Mouse (Mus musculus) kidney, embryonic 14.5 days (tissue): Measurements from ENCODE around the gene Agpat3. TPM values are rescaled to one million over a fixed set of nuclear protein-coding genes. Genes with fewer than 3 reads are reported as not detected.
A peak's percentile ranks its signal among the peaks of the same experiment; 100 is the strongest.

Experiments
- ATAC-seq: fragments of 200-750 bp; cut with Nextera tagmentation; 2 replicates; pipeline ENCODE4 v1.8.0; 2017; ENCODE audit warnings: moderate number of reproducible peaks, mild to moderate bottlenecking, moderate TSS enrichment, moderate library complexity; ENCODE audit not compliant: low FRiP score, low TSS enrichment
- H3K27ac ChIP-seq: fragments of 300-500 bp; sonication (generic); 2 replicates; pipeline ENCODE4 v1.5.1; 2014; ENCODE audit warnings: low read depth, mild to moderate bottlenecking, low read length, moderate library complexity, mixed read lengths
- H3K27me3 ChIP-seq: fragments of 300-500 bp; sonication (generic); 2 replicates; pipeline ENCODE4 v1.6.1; 2014; ENCODE audit warnings: mild to moderate bottlenecking, low read length; ENCODE audit not compliant: control insufficient read depth, insufficient read depth
- H3K36me3 ChIP-seq: fragments of 300-500 bp; sonication (generic); 2 replicates; pipeline ENCODE4 v1.6.1; 2014; ENCODE audit warnings: low read length, mixed read lengths; ENCODE audit not compliant: control insufficient read depth, insufficient read depth
- H3K4me1 ChIP-seq: fragments of 300-500 bp; sonication (generic); 2 replicates; pipeline ENCODE4 v1.6.1; 2014; ENCODE audit warnings: low read length, mixed read lengths; ENCODE audit not compliant: control insufficient read depth, insufficient read depth
- H3K4me2 ChIP-seq: fragments of 300-500 bp; sonication (generic); replicated peaks from 2 replicates; pipeline ENCODE4 v1.6.1; 2014; ENCODE audit warnings: low read depth, mild to moderate bottlenecking, low read length
- H3K4me3 ChIP-seq: fragments of 300-500 bp; sonication (generic); 2 replicates; pipeline ENCODE4 v1.5.1; 2014; ENCODE audit warnings: mild to moderate bottlenecking, low read length
- H3K9ac ChIP-seq: fragments of 300-500 bp; sonication (generic); 2 replicates; pipeline ENCODE4 v1.6.1; 2014; ENCODE audit warnings: low read depth, mild to moderate bottlenecking, low read length, moderate library complexity
- H3K9me3 ChIP-seq: fragments of 300-500 bp; sonication (generic); 2 replicates; pipeline ENCODE4 v1.6.1; 2016; ENCODE audit warnings: low read length; ENCODE audit not compliant: control insufficient read depth
- WGBS: fragments of 180-500 bp; shearing (Covaris S2); extraction: QIAGEN DNeasy Blood & Tissue Kit; methylation state at CpG from one replicate; pipeline ENCODE4 v1.1.7; 2014; 5-methylcytosine and 5-hydroxymethylcytosine counted together
- polyA plus RNA-seq: library from polyadenylated mRNA; unstranded; fragments of >200 nt; fragmentation: Nextera tagmentation; extraction: Ambion mirVana; gene quantifications from 2 replicates; pipeline ENCODE4 v1.2.1, GENCODE M21; 2014

Agpat3 gene
- polyA plus RNA-seq, 1 experiment from 2014 or later, result 84.7 TPM

GRCm38 (mm10) chr10:78255646-78256059 lies 96.6 kb downstream of the Agpat3 start:
- H3K27me3 ChIP-seq, result no peaks in the 10 kb centered on the region
- H3K4me2 ChIP-seq, result no peak overlapping the region
- no peak for ATAC-seq
- H3K27ac ChIP-seq, result no peak overlapping the region
- H3K4me1 ChIP-seq, result peaks cover 8% of the 10 kb centered on the region; the same call in 1 of the 2 replicates
- H3K9me3 ChIP-seq, result no peaks in the 10 kb centered on the region
- H3K4me3 ChIP-seq, result no peak overlapping the region
- WGBS, result 77% methylated on average over 4 of the region's 4 CpGs
- no peak overlapping the region for H3K9ac ChIP-seq
- H3K36me3 ChIP-seq, result no peaks in the 10 kb centered on the region

- H3K4me1 ChIP-seq, result peaks cover 12% of the 10 kb centered on the region; the same call in 1 of the 2 replicates
- no peak overlapping the region for H3K4me2 ChIP-seq
- no peaks in the 10 kb centered on the region for H3K27me3 ChIP-seq
- 84% methylated on average over 3 of the region's 3 CpGs for WGBS
- no peaks in the 10 kb centered on the region for H3K9me3 ChIP-seq
- no peaks in the 10 kb centered on the region for H3K36me3 ChIP-seq
- no peak overlapping the region for H3K9ac ChIP-seq
- ATAC-seq, result no peak
- H3K27ac ChIP-seq, result no peak overlapping the region
- no peak overlapping the region for H3K4me3 ChIP-seq
These were observed 105.1 kb downstream of the Agpat3 start for GRCm38 (mm10) chr10:78247206-78247605.

GRCm38 (mm10) chr10:78246725-78247124 lies 105.6 kb downstream of the Agpat3 start:
- H3K36me3 ChIP-seq, result no peaks in the 10 kb centered on the region
- no peak overlapping the region for H3K9ac ChIP-seq
- 84% methylated on average over 4 of the region's 4 CpGs for WGBS
- H3K27ac ChIP-seq, result no peak overlapping the region
- no peaks in the 10 kb centered on the region for H3K27me3 ChIP-seq
- no peak for ATAC-seq
- H3K4me2 ChIP-seq, result no peak overlapping the region
- peaks cover 12% of the 10 kb centered on the region; the same call in 1 of the 2 replicates for H3K4me1 ChIP-seq
- no peak overlapping the region for H3K4me3 ChIP-seq
- no peaks in the 10 kb centered on the region for H3K9me3 ChIP-seq

- no peaks in the 10 kb centered on the region for H3K27me3 ChIP-seq
- H3K9me3 ChIP-seq, result no peaks in the 10 kb centered on the region
- no peak overlapping the region for H3K27ac ChIP-seq
- no peaks in the 10 kb centered on the region for H3K36me3 ChIP-seq
- WGBS, result 16% methylated on average over 7 of the region's 7 CpGs
- H3K4me3 ChIP-seq, result peak overlapping the region; percentile 92
- peak overlapping the region; percentile 90; the same call in 1 of the 2 replicates for H3K9ac ChIP-seq
- H3K4me1 ChIP-seq, result peaks cover 12% of the 10 kb centered on the region; the same call in 1 of the 2 replicates
- no peak for ATAC-seq
- H3K4me2 ChIP-seq, result peak overlapping the region; percentile 96
These were observed 107.1 kb downstream of the Agpat3 start for GRCm38 (mm10) chr10:78245225-78245547.

- ATAC-seq, result peak; percentile 94
- Histone ChIP-seq H3K4me3 (peak within 1 kb of the TSS; percentile 92), H3K9me3 (no peaks in the 10 kb centered on the region), H3K4me2 (peak within 1 kb of the TSS; percentile 96), H3K27me3 (no peaks in the 10 kb centered on the region), H3K36me3 (no peaks in the 10 kb centered on the region), H3K4me1 (peaks cover 12% of the 10 kb centered on the region; the same call in 1 of the 2 replicates), H3K9ac (peak within 1 kb of the TSS; percentile 90), H3K27ac (no peak within 1 kb of the TSS)
- WGBS, result under 1% methylated on average over 61 of the region's 74 CpGs
These were observed 107.7 kb downstream of the Agpat3 start, which contains the start of gene Trappc10 for GRCm38 (mm10) chr10:78244438-78245224. Gene Trappc10 (minus strand): TSS chr10:78244641.

- ATAC-seq, result peak; percentile 72
- peak overlapping the region; percentile 92 for H3K4me3 ChIP-seq
- peak overlapping the region; percentile 96 for H3K4me2 ChIP-seq
- peak overlapping the region; percentile 90 for H3K9ac ChIP-seq
- no peaks in the 10 kb centered on the region for H3K9me3 ChIP-seq
- no peaks in the 10 kb centered on the region for H3K27me3 ChIP-seq
- 1% methylated on average over 24 of the region's 33 CpGs for WGBS
- H3K27ac ChIP-seq, result no peak overlapping the region
- peaks cover 12% of the 10 kb centered on the region; the same call in 1 of the 2 replicates for H3K4me1 ChIP-seq
- no peaks in the 10 kb centered on the region for H3K36me3 ChIP-seq
These were observed 108.2 kb downstream of the Agpat3 start for GRCm38 (mm10) chr10:78244058-78244437.

GRCm38 (mm10) chr10:78238926-78239325 lies 113.4 kb downstream of the Agpat3 start:
- WGBS, result 81% methylated on average over 6 of the region's 6 CpGs
- H3K27me3 ChIP-seq, result no peaks in the 10 kb centered on the region
- H3K4me3 ChIP-seq, result no peak overlapping the region
- peaks cover 12% of the 10 kb centered on the region; the same call in 1 of the 2 replicates for H3K4me1 ChIP-seq
- H3K4me2 ChIP-seq, result no peak overlapping the region
- no peak overlapping the region for H3K9ac ChIP-seq
- H3K9me3 ChIP-seq, result no peaks in the 10 kb centered on the region
- H3K36me3 ChIP-seq, result no peaks in the 10 kb centered on the region
- no peak for ATAC-seq
- no peak overlapping the region for H3K27ac ChIP-seq

- Histone ChIP-seq H3K4me1 (0 out of 2 replicates have a peak, but pooled peaks cover 6% of the 10 kb centered on the region), H3K27me3 (no peaks in the 10 kb centered on the region), H3K36me3 (no peaks in the 10 kb centered on the region), H3K4me3 (no peak overlapping the region), H3K4me2 (no peak overlapping the region), H3K27ac (no peak overlapping the region), H3K9me3 (no peaks in the 10 kb centered on the region), H3K9ac (no peak overlapping the region)
- ATAC-seq, result no peak
- WGBS, result 95% methylated on average over 5 of the region's 5 CpGs
These were observed 114.0 kb downstream of the Agpat3 start for GRCm38 (mm10) chr10:78238297-78238696.

GRCm38 (mm10) chr10:78237809-78238208 lies 114.5 kb downstream of the Agpat3 start:
- Histone ChIP-seq H3K27me3 (no peaks in the 10 kb centered on the region), H3K9ac (no peak overlapping the region), H3K27ac (no peak overlapping the region), H3K4me2 (no peak overlapping the region), H3K36me3 (no peaks in the 10 kb centered on the region), H3K4me1 (0 out of 2 replicates have a peak, but pooled peaks cover 2% of the 10 kb centered on the region), H3K9me3 (no peaks in the 10 kb centered on the region), H3K4me3 (no peak overlapping the region)
- ATAC-seq, result no peak
- WGBS, result 82% methylated on average over 6 of the region's 6 CpGs
